Mouse (Mus musculus) intestine, embryonic 16.5 days (tissue): ENCODE data around the gene Fut2. TPM values are rescaled to one million over a fixed set of nuclear protein-coding genes. Genes with fewer than 3 reads are reported as not detected.

Experiments
- ATAC-seq: fragments of 200-750 bp; cut with Nextera tagmentation; 2 replicates; pipeline ENCODE4 v1.8.0; 2017; ENCODE audit warnings: moderate TSS enrichment, moderate library complexity
- H3K27ac ChIP-seq: fragments of 300-500 bp; sonication (generic); 2 replicates; pipeline ENCODE4 v1.5.1; 2014; ENCODE audit warnings: mild to moderate bottlenecking, low read length
- H3K27me3 ChIP-seq: fragments of 300-500 bp; sonication (generic); replicated peaks from 2 replicates; pipeline ENCODE4 v1.6.1; 2014; ENCODE audit warnings: low read length, control low read depth, mixed read lengths; ENCODE audit not compliant: control insufficient read depth, insufficient read depth
- H3K36me3 ChIP-seq: fragments of 300-500 bp; sonication (generic); 2 replicates; pipeline ENCODE4 v1.6.1; 2014; ENCODE audit warnings: low read length, control low read depth; ENCODE audit not compliant: control insufficient read depth, insufficient read depth
- H3K4me1 ChIP-seq: fragments of 300-500 bp; sonication (generic); 2 replicates; pipeline ENCODE4 v1.6.1; 2014; ENCODE audit warnings: low read length, control low read depth, mixed read lengths; ENCODE audit not compliant: control insufficient read depth, insufficient read depth
- H3K4me2 ChIP-seq: fragments of 300-500 bp; sonication (generic); 2 replicates; pipeline ENCODE4 v1.6.1; 2014; ENCODE audit warnings: low read depth, low read length, control low read depth
- H3K4me3 ChIP-seq: fragments of 300-500 bp; sonication (generic); 2 replicates; pipeline ENCODE4 v1.5.1; 2014; ENCODE audit warnings: mild to moderate bottlenecking, low read length
- H3K9ac ChIP-seq: fragments of 300-500 bp; sonication (generic); 2 replicates; pipeline ENCODE4 v1.6.1; 2014; ENCODE audit warnings: low read depth, low read length
- H3K9me3 ChIP-seq: fragments of 300-500 bp; sonication (generic); 2 replicates; pipeline ENCODE4 v1.6.1; 2016; ENCODE audit warnings: low read length, control low read depth; ENCODE audit not compliant: control insufficient read depth
- WGBS: fragments of 180-500 bp; shearing (Covaris S2); extraction: QIAGEN DNeasy Blood & Tissue Kit; methylation state at CpG from one replicate; pipeline ENCODE4 v1.1.7; 2014; 5-methylcytosine and 5-hydroxymethylcytosine counted together
- polyA plus RNA-seq: library from polyadenylated mRNA; unstranded; fragments of >200 nt; fragmentation: Nextera tagmentation; extraction: Ambion mirVana; gene quantifications from 2 replicates; pipeline ENCODE4 v1.2.1, GENCODE M21; 2015

The Fut2 gene
- polyA plus RNA-seq, 1 experiment from 2014 or later, result 21.7 TPM

- Histone ChIP-seq H3K9me3 (no peaks in the 10 kb centered on the region), H3K4me1 (peaks cover 7% of the 10 kb centered on the region; the same call in 1 of the 2 replicates), H3K36me3 (no peaks in the 10 kb centered on the region), H3K27me3 (peaks cover 10% of the 10 kb centered on the region), H3K9ac (no peak overlapping the region), H3K4me2 (no peak overlapping the region), H3K27ac (no peak overlapping the region), H3K4me3 (no peak overlapping the region)
- 84% methylated on average over 8 of the region's 8 CpGs for WGBS
- ATAC-seq, result no peak
Observed at GRCm38 (mm10) chr7:45625481-45625880, 40.7 kb downstream of the Fut2 start.

GRCm38 (mm10) chr7:45624718-45625117 lies 41.5 kb downstream of the Fut2 start:
- no peak overlapping the region for H3K4me3 ChIP-seq
- H3K4me2 ChIP-seq, result no peak overlapping the region
- no peak overlapping the region for H3K9ac ChIP-seq
- H3K27ac ChIP-seq, result no peak overlapping the region
- ATAC-seq, result no peak
- no peaks in the 10 kb centered on the region for H3K9me3 ChIP-seq
- 74% methylated on average over 3 of the region's 3 CpGs for WGBS
- H3K27me3 ChIP-seq, result peaks cover 10% of the 10 kb centered on the region
- no peaks in the 10 kb centered on the region for H3K36me3 ChIP-seq
- H3K4me1 ChIP-seq, result peaks cover 7% of the 10 kb centered on the region; the same call in 1 of the 2 replicates

DNA sequence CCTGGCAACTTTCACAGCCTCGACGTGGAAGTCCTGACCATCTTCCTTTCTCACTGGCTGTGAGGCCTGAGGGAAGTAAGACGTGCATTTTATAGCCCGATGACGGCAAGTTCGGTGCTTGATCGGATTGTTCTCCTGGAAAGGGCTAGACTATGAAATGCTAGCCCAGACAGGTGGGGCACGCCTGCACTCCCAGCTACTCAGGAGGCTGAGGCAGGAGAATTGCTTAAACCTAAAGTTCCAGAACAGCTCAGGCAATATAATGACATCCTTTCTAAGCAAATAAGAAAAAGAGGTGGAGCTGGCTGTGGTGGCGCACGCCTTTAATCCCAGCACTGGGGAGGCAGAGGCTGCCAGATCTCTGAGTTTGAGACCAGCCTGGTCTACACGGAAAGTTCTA lies 42.7 kb downstream of the Fut2 start:
- Histone ChIP-seq H3K9ac (no peak overlapping the region), H3K36me3 (no peaks in the 10 kb centered on the region), H3K27ac (no peak overlapping the region), H3K4me1 (peaks cover 5% of the 10 kb centered on the region; the same call in 1 of the 2 replicates), H3K4me3 (no peak overlapping the region), H3K9me3 (no peaks in the 10 kb centered on the region), H3K27me3 (peaks cover 12% of the 10 kb centered on the region), H3K4me2 (no peak overlapping the region)
- no peak for ATAC-seq
- 93% methylated on average over 11 of the region's 11 CpGs for WGBS

- 39% methylated on average over 9 of the region's 9 CpGs for WGBS
- no peak for ATAC-seq
- H3K27ac ChIP-seq, result no peak within 1 kb of the TSS
- no peaks in the 10 kb centered on the region for H3K9me3 ChIP-seq
- H3K27me3 ChIP-seq, result peaks cover 12% of the 10 kb centered on the region
- no peak within 1 kb of the TSS for H3K9ac ChIP-seq
- no peak within 1 kb of the TSS for H3K4me2 ChIP-seq
- no peaks in the 10 kb centered on the region for H3K36me3 ChIP-seq
- no peak within 1 kb of the TSS for H3K4me3 ChIP-seq
- H3K4me1 ChIP-seq, result peaks cover 3% of the 10 kb centered on the region; the same call in 1 of the 2 replicates
Observed at GRCm38 (mm10) chr7:45621443-45621842, 44.8 kb downstream of the Fut2 start, which contains the start of gene Izumo1. Gene Izumo1, plus strand, starts transcription at chr7:45621811.

GRCm38 (mm10) chr7:45619592-45619991 lies 46.6 kb downstream of the Fut2 start:
- Histone ChIP-seq H3K4me3 (no peak overlapping the region), H3K4me1 (peaks cover 3% of the 10 kb centered on the region; the same call in 1 of the 2 replicates), H3K9me3 (no peaks in the 10 kb centered on the region), H3K27ac (no peak overlapping the region), H3K27me3 (peaks cover 20% of the 10 kb centered on the region), H3K9ac (no peak overlapping the region), H3K4me2 (no peak overlapping the region), H3K36me3 (no peaks in the 10 kb centered on the region)
- 90% methylated on average over 5 of the region's 5 CpGs for WGBS
- no peak for ATAC-seq

GRCm38 (mm10) chr7:45618316-45618715 lies 47.9 kb downstream of the Fut2 start:
- Histone ChIP-seq H3K9ac (no peak overlapping the region), H3K4me2 (no peak overlapping the region), H3K9me3 (no peaks in the 10 kb centered on the region), H3K4me1 (peaks cover 3% of the 10 kb centered on the region; the same call in 1 of the 2 replicates), H3K27me3 (peaks cover 20% of the 10 kb centered on the region), H3K36me3 (no peaks in the 10 kb centered on the region), H3K27ac (no peak overlapping the region), H3K4me3 (no peak overlapping the region)
- 83% methylated on average over 5 of the region's 5 CpGs for WGBS
- ATAC-seq, result no peak

DNA sequence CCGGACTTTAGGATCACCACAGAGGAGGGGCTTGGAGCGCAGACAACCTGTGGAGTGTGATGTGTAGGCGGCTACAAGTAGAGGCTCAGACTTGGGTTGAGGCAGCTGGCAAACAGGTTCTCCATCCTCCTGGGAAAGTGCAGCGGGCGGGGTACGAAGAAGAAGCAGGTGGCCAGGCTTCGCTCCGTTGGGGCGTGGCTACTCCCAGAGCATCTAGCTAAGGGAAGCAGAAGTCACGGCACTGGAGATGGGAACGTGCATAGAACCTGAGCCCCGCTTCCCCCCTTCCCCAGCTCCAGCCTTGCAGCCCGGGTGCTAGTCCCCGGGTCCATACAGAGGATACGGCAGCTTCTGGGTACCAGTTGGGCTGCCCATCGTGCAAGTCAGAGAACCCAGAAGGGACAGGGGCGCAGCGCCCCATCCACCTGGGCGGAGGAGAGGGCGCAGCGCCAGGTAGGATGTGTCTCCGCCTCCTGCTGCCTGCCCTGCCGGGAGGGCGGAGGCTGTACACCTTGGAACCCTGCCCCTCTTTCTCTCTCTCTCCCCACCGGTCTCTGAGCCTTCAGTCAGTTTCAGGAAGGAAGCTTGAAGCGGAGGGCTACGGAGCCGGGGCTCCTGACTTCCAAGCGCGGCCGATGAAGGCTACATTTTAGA lies 49.0 kb downstream of the Fut2 start, which contains the start of gene Fut1:
TSS of gene Fut1 (plus strand) at position 248 of the 654 bp plus-strand sequence.
- Histone ChIP-seq H3K36me3 (no peaks in the 10 kb centered on the region), H3K4me2 (peak within 1 kb of the TSS; percentile 34), H3K27me3 (peaks cover 20% of the 10 kb centered on the region), H3K4me3 (peak within 1 kb of the TSS; percentile 17), H3K9ac (0 out of 2 replicates have a peak within 1 kb of the TSS, but pooled peaks have one; percentile 15), H3K27ac (no peak within 1 kb of the TSS), H3K4me1 (peaks cover 3% of the 10 kb centered on the region; the same call in 1 of the 2 replicates), H3K9me3 (no peaks in the 10 kb centered on the region)
- WGBS, result 6% methylated on average over 29 of the region's 31 CpGs
- ATAC-seq, result peak; percentile 71

DNA sequence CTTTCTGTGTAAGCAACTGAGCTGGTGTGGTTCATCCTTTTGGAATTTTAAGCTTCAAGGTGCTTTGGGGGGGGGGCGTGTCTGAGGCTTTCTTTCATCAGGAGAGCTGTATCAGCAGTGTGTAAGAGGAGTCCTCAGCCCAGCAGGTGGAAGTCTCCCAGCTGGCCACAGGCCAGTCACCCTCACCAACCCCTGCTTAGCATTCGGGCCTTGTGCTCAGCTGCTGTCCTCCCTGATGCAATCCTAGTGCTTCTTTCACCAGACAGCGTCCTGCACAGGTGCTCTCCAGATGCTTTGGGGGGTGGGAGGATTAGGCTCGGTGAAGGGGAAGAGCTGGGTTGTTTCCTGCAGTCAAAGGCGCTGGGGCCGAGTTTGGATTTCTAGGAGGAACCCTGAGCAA lies 49.9 kb downstream of the Fut2 start:
- Histone ChIP-seq H3K4me2 (no peak overlapping the region), H3K4me1 (peaks cover 3% of the 10 kb centered on the region; the same call in 1 of the 2 replicates), H3K36me3 (no peaks in the 10 kb centered on the region), H3K27ac (no peak overlapping the region), H3K9me3 (no peaks in the 10 kb centered on the region), H3K4me3 (no peak overlapping the region), H3K9ac (no peak overlapping the region), H3K27me3 (peaks cover 20% of the 10 kb centered on the region)
- ATAC-seq, result no peak; the same call in 1 of the 2 replicates
- 45% methylated on average over 6 of the region's 6 CpGs for WGBS

- Histone ChIP-seq H3K4me3 (no peak overlapping the region), H3K9ac (no peak overlapping the region), H3K9me3 (no peaks in the 10 kb centered on the region), H3K4me2 (no peak overlapping the region), H3K4me1 (no peaks in the 10 kb centered on the region), H3K27ac (no peak overlapping the region), H3K36me3 (no peaks in the 10 kb centered on the region), H3K27me3 (no peaks in the 10 kb centered on the region)
- ATAC-seq, result no peak
- WGBS, result 70% methylated on average over 1 of the region's 1 CpGs
Observed at GRCm38 (mm10) chr7:45609511-45609910, 56.7 kb downstream of the Fut2 start.
